Mouse (Mus musculus): ENCODE results near the gene Dgkb. TPM values are rescaled to one million over a fixed set of nuclear protein-coding genes. Genes with fewer than 3 reads are reported as not detected.

Dgkb gene
- polyA plus RNA-seq, 1 experiment from 2014 or later, result 3.5 TPM

GRCm38 (mm10) chr12:38397754-38398312 is 580.3 kb downstream of the Dgkb start:
- 49% methylated on average over 14 of the region's 14 CpGs for WGBS
- DNase-seq (no peak), ATAC-seq (ENCODE audit: insufficient read depth) (no peak)
- Histone ChIP-seq H3K27ac (ENCODE audit: low read depth) (no peak overlapping the region), H3K4me1 (ENCODE audit: insufficient read depth) (no peaks in the 10 kb centered on the region), H3K36me3 (ENCODE audit: insufficient read depth) (no peaks in the 10 kb centered on the region), H3K4me3 (ENCODE audit: low read depth, low read length) (no peak overlapping the region), H3K4me2 (no peak overlapping the region), H3K9me3 (ENCODE audit: low read depth, low read length) (no peaks in the 10 kb centered on the region), H3K9ac (no peak overlapping the region), H3K27me3 (ENCODE audit: insufficient read depth, low read length) (no peaks in the 10 kb centered on the region)
- TF ChIP-seq CTCF (IDR thresholded peaks at IDR 0.05; ENCODE audit: low read depth), result no peak

DNA sequence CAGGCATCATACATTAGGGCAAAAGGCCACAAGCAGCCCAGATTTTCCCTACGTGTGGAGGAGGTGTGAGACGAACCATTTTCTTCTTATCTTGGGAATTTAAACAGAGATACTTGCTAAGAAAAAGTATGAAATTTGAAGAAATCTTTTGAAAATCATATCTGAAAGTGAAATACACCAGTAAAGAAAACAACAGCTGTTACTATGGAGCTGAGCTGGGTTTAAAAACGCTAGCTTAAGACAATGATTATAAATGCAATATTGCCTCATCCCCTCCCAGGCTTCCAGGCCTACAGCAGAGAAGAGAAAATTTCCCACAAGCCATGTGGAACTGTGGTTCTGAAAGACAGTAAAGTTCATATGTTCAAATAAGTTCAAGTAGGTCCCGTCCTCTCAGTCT is 582.6 kb downstream of the Dgkb start:
- Histone ChIP-seq H3K27me3 (ENCODE audit: insufficient read depth, low read length) (no peaks in the 10 kb centered on the region), H3K27ac (ENCODE audit: low read depth) (no peak overlapping the region), H3K9ac (no peak overlapping the region), H3K4me3 (ENCODE audit: low read depth, low read length) (no peak overlapping the region), H3K4me2 (no peak overlapping the region), H3K4me1 (ENCODE audit: insufficient read depth) (no peaks in the 10 kb centered on the region), H3K9me3 (ENCODE audit: low read depth, low read length) (no peaks in the 10 kb centered on the region), H3K36me3 (ENCODE audit: insufficient read depth) (no peaks in the 10 kb centered on the region)
- ATAC-seq (ENCODE audit: insufficient read depth) (no peak), DNase-seq (no peak)
- TF ChIP-seq CTCF (IDR thresholded peaks at IDR 0.05; ENCODE audit: low read depth), result no peak
- WGBS, result 46% methylated on average over 4 of the region's 4 CpGs

DNA sequence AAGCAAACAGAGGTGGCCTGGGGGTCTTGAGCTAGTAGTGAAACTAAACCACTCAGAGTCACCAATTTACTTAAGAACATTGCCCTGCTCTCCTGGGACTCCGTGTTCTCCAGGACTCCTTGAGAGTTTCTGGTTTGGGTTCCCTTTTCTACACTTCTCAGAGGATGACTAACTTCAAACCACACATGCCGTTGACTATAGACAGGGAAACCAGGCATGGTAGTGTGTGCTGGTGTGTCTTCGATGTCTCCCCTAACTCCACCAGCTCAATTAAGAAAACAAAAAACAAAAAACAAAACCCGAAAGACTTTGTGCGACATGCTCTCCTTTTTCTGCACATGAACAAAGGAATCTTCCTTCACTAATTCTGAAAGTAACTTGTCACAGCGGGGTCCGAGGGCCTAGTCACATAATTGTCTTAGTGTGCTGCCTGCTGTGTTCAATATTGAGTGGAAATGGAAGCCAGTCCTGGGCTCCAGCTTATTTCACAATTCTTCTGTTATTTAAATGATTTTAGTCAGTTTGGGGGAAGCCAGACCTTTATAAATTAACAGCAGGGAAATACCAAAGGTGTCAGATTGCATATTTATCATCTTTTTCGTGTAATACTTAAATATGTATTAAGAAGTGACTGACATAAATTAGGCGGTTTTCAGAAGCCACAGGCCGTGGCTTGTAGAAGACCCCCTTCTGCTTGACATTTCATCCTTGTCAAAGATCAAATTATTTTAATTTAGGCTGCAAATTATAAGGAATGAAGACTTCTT is 618.0 kb downstream of the Dgkb start:
- no peaks in the 10 kb centered on the region for H3K36me3 ChIP-seq (ENCODE audit: insufficient read depth)
- no peak overlapping the region for H3K4me2 ChIP-seq
- no peak for ATAC-seq (ENCODE audit: insufficient read depth)
- no peak for TF ChIP-seq CTCF (IDR thresholded peaks at IDR 0.05; ENCODE audit: low read depth)
- H3K4me3 ChIP-seq (ENCODE audit: low read depth, low read length), result no peak overlapping the region
- no peaks in the 10 kb centered on the region for H3K27me3 ChIP-seq (ENCODE audit: insufficient read depth, low read length)
- no peaks in the 10 kb centered on the region for H3K9me3 ChIP-seq (ENCODE audit: low read depth, low read length)
- no peak overlapping the region for H3K27ac ChIP-seq (ENCODE audit: low read depth)
- no peak overlapping the region for H3K9ac ChIP-seq
- DNase-seq, result no peak
- WGBS, result 65% methylated on average over 10 of the region's 10 CpGs
- no peaks in the 10 kb centered on the region for H3K4me1 ChIP-seq (ENCODE audit: insufficient read depth)

GRCm38 (mm10) chr12:38436131-38436436 is 618.6 kb downstream of the Dgkb start:
- no peak overlapping the region for H3K4me2 ChIP-seq
- no peaks in the 10 kb centered on the region for H3K9me3 ChIP-seq (ENCODE audit: low read depth, low read length)
- no peaks in the 10 kb centered on the region for H3K36me3 ChIP-seq (ENCODE audit: insufficient read depth)
- H3K4me1 ChIP-seq (ENCODE audit: insufficient read depth), result no peaks in the 10 kb centered on the region
- no peak overlapping the region for H3K4me3 ChIP-seq (ENCODE audit: low read depth, low read length)
- no peaks in the 10 kb centered on the region for H3K27me3 ChIP-seq (ENCODE audit: insufficient read depth, low read length)
- WGBS, result 78% methylated on average over 1 of the region's 1 CpGs
- no peak overlapping the region for H3K9ac ChIP-seq
- ATAC-seq (ENCODE audit: insufficient read depth) (no peak), DNase-seq (no peak)
- no peak overlapping the region for H3K27ac ChIP-seq (ENCODE audit: low read depth)
- TF ChIP-seq CTCF (IDR thresholded peaks at IDR 0.05; ENCODE audit: low read depth), result no peak

DNA sequence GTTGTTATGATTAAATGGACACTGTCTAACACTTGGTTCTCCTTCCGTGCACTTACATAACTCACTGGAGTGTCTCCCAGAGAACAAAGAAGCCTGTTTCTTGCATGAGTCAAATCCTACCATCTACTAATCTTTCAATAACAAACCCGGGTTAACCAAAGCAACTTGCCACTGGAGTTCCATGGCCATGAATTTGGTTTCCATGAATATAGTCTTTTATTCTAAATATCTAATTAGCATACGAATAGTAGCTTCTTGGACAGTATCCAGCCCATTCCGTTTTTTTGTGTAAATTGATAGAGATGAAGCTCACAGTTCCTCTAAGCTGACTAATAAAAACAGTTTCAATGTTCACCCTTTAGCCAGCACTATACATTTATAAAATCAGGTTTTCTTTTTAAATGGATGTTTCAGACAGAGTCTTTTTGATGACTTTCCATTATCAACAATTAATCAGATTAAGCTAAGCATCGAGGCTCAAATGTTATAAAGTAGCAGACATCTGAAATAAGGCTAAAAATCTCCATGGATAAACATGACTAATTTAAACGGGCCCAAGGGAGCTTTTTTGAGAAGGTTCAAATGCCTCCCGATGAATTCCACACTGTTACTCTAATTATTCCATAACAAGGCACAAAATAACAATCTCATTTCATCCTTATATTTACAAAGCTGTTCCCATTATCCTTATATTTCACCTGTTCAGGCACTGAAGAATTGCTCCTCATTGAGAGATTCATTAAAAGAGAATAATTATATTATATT is 633.0 kb downstream of the Dgkb start:
- DNase-seq (no peak), ATAC-seq (ENCODE audit: insufficient read depth) (no peak)
- Histone ChIP-seq H3K9me3 (ENCODE audit: low read depth, low read length) (no peaks in the 10 kb centered on the region), H3K9ac (no peak overlapping the region), H3K27me3 (ENCODE audit: insufficient read depth, low read length) (no peaks in the 10 kb centered on the region), H3K4me2 (no peak overlapping the region), H3K27ac (ENCODE audit: low read depth) (no peak overlapping the region), H3K4me1 (ENCODE audit: insufficient read depth) (no peaks in the 10 kb centered on the region), H3K36me3 (ENCODE audit: insufficient read depth) (no peaks in the 10 kb centered on the region), H3K4me3 (ENCODE audit: low read depth, low read length) (no peak overlapping the region)
- no peak for TF ChIP-seq CTCF (IDR thresholded peaks at IDR 0.05; ENCODE audit: low read depth)
- WGBS, result 67% methylated on average over 7 of the region's 7 CpGs

- H3K4me1 ChIP-seq (ENCODE audit: insufficient read depth), result no peaks in the 10 kb centered on the region
- no peak overlapping the region for H3K4me3 ChIP-seq (ENCODE audit: low read depth, low read length)
- H3K4me2 ChIP-seq, result no peak overlapping the region
- ATAC-seq (ENCODE audit: insufficient read depth) (no peak), DNase-seq (no peak)
- H3K27ac ChIP-seq (ENCODE audit: low read depth), result no peak overlapping the region
- H3K9me3 ChIP-seq (ENCODE audit: low read depth, low read length), result no peaks in the 10 kb centered on the region
- no peaks in the 10 kb centered on the region for H3K36me3 ChIP-seq (ENCODE audit: insufficient read depth)
- no peaks in the 10 kb centered on the region for H3K27me3 ChIP-seq (ENCODE audit: insufficient read depth, low read length)
- WGBS, result 72% methylated on average over 3 of the region's 3 CpGs
- H3K9ac ChIP-seq, result no peak overlapping the region
- TF ChIP-seq CTCF (IDR thresholded peaks at IDR 0.05; ENCODE audit: low read depth), result no peak
These were observed 634.2 kb downstream of the Dgkb start for GRCm38 (mm10) chr12:38451677-38452076.

- Histone ChIP-seq H3K27ac (ENCODE audit: low read depth) (no peak overlapping the region), H3K36me3 (ENCODE audit: insufficient read depth) (no peaks in the 10 kb centered on the region), H3K9ac (no peak overlapping the region), H3K27me3 (ENCODE audit: insufficient read depth, low read length) (no peaks in the 10 kb centered on the region), H3K4me2 (no peak overlapping the region), H3K4me1 (ENCODE audit: insufficient read depth) (no peaks in the 10 kb centered on the region), H3K4me3 (ENCODE audit: low read depth, low read length) (no peak overlapping the region), H3K9me3 (ENCODE audit: low read depth, low read length) (no peaks in the 10 kb centered on the region)
- DNase-seq (peak; percentile 61), ATAC-seq (ENCODE audit: insufficient read depth) (peak; percentile 58)
- no peak for TF ChIP-seq CTCF (IDR thresholded peaks at IDR 0.05; ENCODE audit: low read depth)
These were observed 650.7 kb downstream of the Dgkb start for GRCm38 (mm10) chr12:38468191-38468590.

All from lung, embryonic 14.5 days (tissue).